Mouse (Mus musculus) limb, embryonic 15.5 days (tissue): ENCODE results near the gene Olfr288. TPM values are rescaled to one million over a fixed set of nuclear protein-coding genes. Genes with fewer than 3 reads are reported as not detected.

Experiments
- ATAC-seq: fragments of 200-750 bp; cut with Nextera tagmentation; 2 replicates; pipeline ENCODE4 v1.8.0; 2017; ENCODE audit warnings: low read depth, moderate TSS enrichment; ENCODE audit not compliant: insufficient number of reproducible peaks, low FRiP score, low TSS enrichment
- H3K27ac ChIP-seq: fragments of 300-500 bp; sonication (generic); 2 replicates; pipeline ENCODE4 v1.5.1; 2015; ENCODE audit warnings: moderate library complexity, mild to moderate bottlenecking, inconsistent platforms
- H3K27me3 ChIP-seq: fragments of 300-500 bp; sonication (generic); 2 replicates; pipeline ENCODE4 v1.6.1; 2015; ENCODE audit warnings: inconsistent platforms
- H3K36me3 ChIP-seq: fragments of 300-500 bp; sonication (generic); 2 replicates; pipeline ENCODE4 v1.6.1; 2015; ENCODE audit warnings: inconsistent platforms
- H3K4me1 ChIP-seq: fragments of 300-500 bp; sonication (generic); 2 replicates; pipeline ENCODE4 v1.6.1; 2015; ENCODE audit warnings: inconsistent platforms
- H3K4me2 ChIP-seq: fragments of 300-500 bp; sonication (generic); 2 replicates; pipeline ENCODE4 v1.6.1; 2015; ENCODE audit warnings: mild to moderate bottlenecking, inconsistent platforms
- H3K4me3 ChIP-seq: fragments of 300-500 bp; sonication (generic); 2 replicates; pipeline ENCODE4 v1.5.1; 2015; ENCODE audit warnings: mild to moderate bottlenecking, inconsistent platforms
- H3K9ac ChIP-seq: fragments of 300-500 bp; sonication (generic); 2 replicates; pipeline ENCODE4 v1.6.1; 2015; ENCODE audit warnings: inconsistent platforms
- H3K9me3 ChIP-seq: fragments of 300-500 bp; sonication (generic); 2 replicates; pipeline ENCODE4 v1.6.1; 2016; ENCODE audit warnings: inconsistent platforms
- WGBS: fragments of 180-500 bp; shearing (Covaris S2); methylation state at CpG from one replicate; pipeline ENCODE4 v1.1.7; 2015; 5-methylcytosine and 5-hydroxymethylcytosine counted together
- polyA plus RNA-seq: library from polyadenylated mRNA; unstranded; fragments of >200 nt; fragmentation: Nextera tagmentation; extraction: Ambion mirVana; gene quantifications from 2 replicates; pipeline ENCODE4 v1.2.1, GENCODE M21; 2015

Gene Olfr288
- not detected in 2 replicates for polyA plus RNA-seq

DNA sequence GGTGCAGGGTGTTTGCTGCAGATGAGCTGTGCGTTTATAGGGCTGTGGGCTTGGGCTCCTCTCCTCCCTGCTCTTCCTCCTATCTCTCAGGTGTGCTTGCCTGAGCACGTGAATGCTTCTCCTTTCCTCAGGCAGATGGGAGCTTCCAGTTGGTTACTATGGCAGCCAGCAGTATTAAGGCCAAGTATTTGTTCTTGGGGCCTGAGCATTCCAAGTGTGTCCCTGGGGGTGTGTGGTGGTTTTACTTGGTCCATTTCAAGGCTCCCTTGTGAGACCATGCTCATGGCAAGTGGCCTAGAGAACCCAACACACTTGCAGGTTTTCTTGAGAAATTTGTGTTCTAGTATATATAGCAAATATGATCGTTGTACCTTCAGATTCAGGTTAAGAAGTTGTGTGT is at the start of gene Olfr288:
Gene Olfr288 (minus strand): TSS at position 101 of the 400 bp plus-strand sequence.
- H3K9ac ChIP-seq, result no peak within 1 kb of the TSS
- no peak for ATAC-seq
- H3K4me2 ChIP-seq, result no peak within 1 kb of the TSS
- H3K9me3 ChIP-seq, result 0 out of 2 replicates have a peak, but pooled peaks cover 3% of the 10 kb centered on the region
- H3K27me3 ChIP-seq, result no peaks in the 10 kb centered on the region
- no peaks in the 10 kb centered on the region for H3K36me3 ChIP-seq
- 74% methylated on average over 3 of the region's 3 CpGs for WGBS
- no peak within 1 kb of the TSS for H3K27ac ChIP-seq
- no peak within 1 kb of the TSS for H3K4me3 ChIP-seq
- H3K4me1 ChIP-seq, result no peaks in the 10 kb centered on the region

DNA sequence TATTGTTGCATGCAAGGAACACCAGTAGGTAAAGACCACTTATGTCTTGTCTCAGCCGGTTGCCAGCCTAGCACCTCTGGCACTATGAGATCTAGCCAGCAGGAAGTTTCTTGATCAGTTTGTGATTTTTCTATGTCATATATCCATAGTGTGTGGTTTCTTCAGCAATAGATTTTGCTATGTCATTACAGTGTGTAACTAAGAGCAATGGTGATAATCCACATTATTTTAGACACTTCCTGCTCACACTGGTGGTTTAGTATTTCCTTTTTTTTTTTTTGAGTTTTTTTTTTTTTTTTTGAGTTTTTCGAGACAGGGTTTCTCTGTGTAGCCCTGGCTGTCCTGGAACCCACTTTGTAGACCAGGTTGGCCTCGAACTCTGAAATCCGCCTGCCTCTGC is 40.1 kb upstream of the Olfr288 start:
- Histone ChIP-seq H3K36me3 (no peaks in the 10 kb centered on the region), H3K4me3 (no peak overlapping the region), H3K9ac (no peak overlapping the region), H3K4me2 (no peak overlapping the region), H3K4me1 (no peaks in the 10 kb centered on the region), H3K9me3 (no peaks in the 10 kb centered on the region), H3K27ac (no peak overlapping the region), H3K27me3 (no peaks in the 10 kb centered on the region)
- 94% methylated on average over 4 of the region's 4 CpGs for WGBS
- ATAC-seq, result no peak

GRCm38 (mm10) chr15:98234350-98234749 is 39.0 kb upstream of the Olfr288 start, which contains the start of gene Olfr286:
Olfr286 (minus strand) TSS chr15:98234450.
- Histone ChIP-seq H3K9ac (no peak within 1 kb of the TSS), H3K36me3 (no peaks in the 10 kb centered on the region), H3K4me1 (no peaks in the 10 kb centered on the region), H3K4me2 (no peak within 1 kb of the TSS), H3K27me3 (no peaks in the 10 kb centered on the region), H3K9me3 (no peaks in the 10 kb centered on the region), H3K27ac (no peak within 1 kb of the TSS), H3K4me3 (no peak within 1 kb of the TSS)
- whole genome bisulfite sequencing, result 84% methylated on average over 4 of the region's 4 CpGs
- no peak for ATAC-seq

GRCm38 (mm10) chr15:98226096-98226495 is 30.8 kb upstream of the Olfr288 start:
- Histone ChIP-seq H3K36me3 (no peaks in the 10 kb centered on the region), H3K27me3 (no peaks in the 10 kb centered on the region), H3K9ac (no peak overlapping the region), H3K27ac (no peak overlapping the region), H3K9me3 (no peaks in the 10 kb centered on the region), H3K4me1 (no peaks in the 10 kb centered on the region), H3K4me3 (no peak overlapping the region), H3K4me2 (no peak overlapping the region)
- no peak for ATAC-seq
- WGBS, result 80% methylated on average over 7 of the region's 7 CpGs

GRCm38 (mm10) chr15:98225610-98226009 is 30.3 kb upstream of the Olfr288 start:
- Histone ChIP-seq H3K4me2 (no peak overlapping the region), H3K27me3 (no peaks in the 10 kb centered on the region), H3K9me3 (no peaks in the 10 kb centered on the region), H3K4me1 (no peaks in the 10 kb centered on the region), H3K9ac (no peak overlapping the region), H3K27ac (no peak overlapping the region), H3K4me3 (no peak overlapping the region), H3K36me3 (no peaks in the 10 kb centered on the region)
- 40% methylated on average over 16 of the region's 16 CpGs for WGBS
- no peak for ATAC-seq

DNA sequence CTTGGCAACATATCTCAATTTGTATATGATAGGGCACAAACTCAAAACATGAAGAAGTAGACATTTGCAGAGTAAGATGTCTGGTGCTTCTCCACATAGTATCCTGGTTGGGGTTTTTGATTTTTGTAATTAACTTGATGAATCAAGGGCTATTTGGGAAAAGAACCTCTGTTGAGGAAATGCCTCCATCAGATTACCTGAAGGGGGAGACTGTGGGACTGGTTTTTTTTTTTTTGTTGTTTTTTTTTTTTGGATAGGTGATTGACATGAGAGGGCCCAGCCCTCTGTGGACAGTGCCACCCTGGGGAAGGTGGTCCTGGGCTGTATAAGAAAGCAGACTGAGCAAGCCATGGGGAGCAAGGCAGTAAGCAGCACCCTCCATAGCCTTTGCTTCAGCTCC is 27.0 kb upstream of the Olfr288 start:
- Histone ChIP-seq H3K4me3 (no peak overlapping the region), H3K9me3 (no peaks in the 10 kb centered on the region), H3K4me2 (no peak overlapping the region), H3K9ac (no peak overlapping the region), H3K27ac (no peak overlapping the region), H3K36me3 (no peaks in the 10 kb centered on the region), H3K27me3 (no peaks in the 10 kb centered on the region), H3K4me1 (no peaks in the 10 kb centered on the region)
- ATAC-seq, result no peak

GRCm38 (mm10) chr15:98220877-98221276 is 25.5 kb upstream of the Olfr288 start, which contains the start of the genes Gm44579 and Olfr287:
Gm44579 (minus strand) TSS chr15:98220977.
Olfr287 (minus strand) TSS chr15:98221056.
- no peak for ATAC-seq
- no peaks in the 10 kb centered on the region for H3K36me3 ChIP-seq
- H3K9me3 ChIP-seq, result no peaks in the 10 kb centered on the region
- WGBS, result 73% methylated on average over 4 of the region's 4 CpGs
- H3K27ac ChIP-seq, result no peak within 1 kb of the TSS
- H3K27me3 ChIP-seq, result no peaks in the 10 kb centered on the region
- H3K4me2 ChIP-seq, result no peak within 1 kb of the TSS
- H3K4me1 ChIP-seq, result no peaks in the 10 kb centered on the region
- no peak within 1 kb of the TSS for H3K9ac ChIP-seq
- H3K4me3 ChIP-seq, result no peak within 1 kb of the TSS

- no peak for ATAC-seq
- Histone ChIP-seq H3K4me1 (no peaks in the 10 kb centered on the region), H3K4me3 (no peak overlapping the region), H3K27me3 (no peaks in the 10 kb centered on the region), H3K36me3 (no peaks in the 10 kb centered on the region), H3K9ac (no peak overlapping the region), H3K4me2 (no peak overlapping the region), H3K27ac (no peak overlapping the region), H3K9me3 (no peaks in the 10 kb centered on the region)
- WGBS, result 67% methylated on average over 5 of the region's 5 CpGs
Measured at GRCm38 (mm10) chr15:98214130-98214529, 18.8 kb upstream of the Olfr288 start.

DNA sequence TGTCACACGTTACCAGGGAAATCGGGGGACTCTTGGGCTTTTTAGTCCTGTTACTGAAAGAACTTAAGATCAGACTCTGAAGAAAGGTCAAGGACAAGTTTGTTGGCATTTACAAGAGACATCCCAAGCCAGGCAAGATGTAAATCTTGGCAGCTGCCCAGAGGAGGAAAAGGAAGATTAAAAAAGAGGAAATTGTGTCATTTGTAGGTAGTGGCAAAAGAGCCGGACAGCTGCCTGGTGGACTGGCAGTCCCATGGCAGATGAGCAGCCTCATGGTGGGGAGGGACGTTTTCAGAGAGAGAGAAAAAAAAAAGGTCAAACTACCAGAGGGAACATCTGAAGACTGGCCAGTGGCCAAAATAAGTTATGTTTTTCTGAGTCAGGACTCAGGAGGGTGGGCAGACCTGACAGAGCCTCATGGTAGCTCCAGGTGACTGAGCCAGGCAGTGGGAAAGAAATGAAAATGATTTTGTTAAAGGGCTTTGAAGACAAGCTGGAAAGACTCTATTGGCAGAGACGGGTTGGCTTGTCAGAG is 18.1 kb upstream of the Olfr288 start:
- no peaks in the 10 kb centered on the region for H3K27me3 ChIP-seq
- no peak for ATAC-seq
- H3K36me3 ChIP-seq, result no peaks in the 10 kb centered on the region
- no peak overlapping the region for H3K4me3 ChIP-seq
- WGBS, result 82% methylated on average over 5 of the region's 5 CpGs
- no peaks in the 10 kb centered on the region for H3K9me3 ChIP-seq
- H3K4me2 ChIP-seq, result no peak overlapping the region
- H3K27ac ChIP-seq, result no peak overlapping the region
- H3K9ac ChIP-seq, result no peak overlapping the region
- no peaks in the 10 kb centered on the region for H3K4me1 ChIP-seq

GRCm38 (mm10) chr15:98209676-98210075 is 14.3 kb upstream of the Olfr288 start:
- no peak overlapping the region for H3K4me3 ChIP-seq
- no peaks in the 10 kb centered on the region for H3K9me3 ChIP-seq
- H3K4me2 ChIP-seq, result no peak overlapping the region
- H3K9ac ChIP-seq, result no peak overlapping the region
- H3K4me1 ChIP-seq, result no peaks in the 10 kb centered on the region
- no peaks in the 10 kb centered on the region for H3K27me3 ChIP-seq
- 85% methylated on average over 7 of the region's 7 CpGs for WGBS
- no peak for ATAC-seq
- H3K27ac ChIP-seq, result no peak overlapping the region
- H3K36me3 ChIP-seq, result no peaks in the 10 kb centered on the region

GRCm38 (mm10) chr15:98184456-98184855 is 10.9 kb downstream of the Olfr288 start:
- H3K36me3 ChIP-seq, result no peaks in the 10 kb centered on the region
- no peak overlapping the region for H3K9ac ChIP-seq
- H3K4me2 ChIP-seq, result no peak overlapping the region
- no peak overlapping the region for H3K4me3 ChIP-seq
- peaks cover 4% of the 10 kb centered on the region for H3K27me3 ChIP-seq
- H3K9me3 ChIP-seq, result no peaks in the 10 kb centered on the region
- H3K27ac ChIP-seq, result no peak overlapping the region
- H3K4me1 ChIP-seq, result peaks cover 13% of the 10 kb centered on the region
- no peak for ATAC-seq
- 56% methylated on average over 4 of the region's 4 CpGs for WGBS

GRCm38 (mm10) chr15:98181856-98182570 is 13.3 kb downstream of the Olfr288 start:
- no peak for ATAC-seq
- Histone ChIP-seq H3K9ac (no peak overlapping the region), H3K27me3 (peaks cover 6% of the 10 kb centered on the region), H3K9me3 (no peaks in the 10 kb centered on the region), H3K4me2 (no peak overlapping the region), H3K27ac (no peak overlapping the region), H3K4me3 (no peak overlapping the region), H3K4me1 (peaks cover 13% of the 10 kb centered on the region), H3K36me3 (no peaks in the 10 kb centered on the region)
- WGBS, result 60% methylated on average over 12 of the region's 12 CpGs
